Mouse (Mus musculus): ENCODE data around the gene Wfdc9.

The Wfdc9 gene

DNA sequence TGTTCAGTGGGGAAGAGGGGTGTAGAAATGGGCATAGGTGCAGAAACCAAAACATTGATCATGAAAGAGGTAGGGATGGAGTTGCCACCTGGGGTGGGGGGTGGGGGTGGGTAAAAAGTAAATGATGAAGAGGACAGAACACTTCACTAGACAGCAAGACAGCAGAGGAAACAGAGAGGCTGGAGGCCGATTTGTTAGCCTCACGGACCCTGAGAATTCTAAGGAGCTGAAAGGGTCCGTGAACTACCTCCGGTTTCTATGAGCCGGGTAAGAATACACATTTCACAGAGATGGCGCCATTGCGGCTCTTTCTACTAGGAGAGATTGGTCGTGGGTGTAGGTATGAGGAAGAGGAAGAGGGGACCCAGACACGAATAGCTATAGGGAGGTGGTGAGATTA, at the start of gene Wfdc9:
TSS of gene Wfdc9 (minus strand) at position 101 of the 400 bp plus-strand sequence.
- no peak for DNase-seq (ENCODE audit: low spot score)

- no peak for DNase-seq (ENCODE audit: low spot score)
These were observed 49.6 kb upstream of the Wfdc9 start for GRCm38 (mm10) chr2:164705991-164706390.

DNA sequence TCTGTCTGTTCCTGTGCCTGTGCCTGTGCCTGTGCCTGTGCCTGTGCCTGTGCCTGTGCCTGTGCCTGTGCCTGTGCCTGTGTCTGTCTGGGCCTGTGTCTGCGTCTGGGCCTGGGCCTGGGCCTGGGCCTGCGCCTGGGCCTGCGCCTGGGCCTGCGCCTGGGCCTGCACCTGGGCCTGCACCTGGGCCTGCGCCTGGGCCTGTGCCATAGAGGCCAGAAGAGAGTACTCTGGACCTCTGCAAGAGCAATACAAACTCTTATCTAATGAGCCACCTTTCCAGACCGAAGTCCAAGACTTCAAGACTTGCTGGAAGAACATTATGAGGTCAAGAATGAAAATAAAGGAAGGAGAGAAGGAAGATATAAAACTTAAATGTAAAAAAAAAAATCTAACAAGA, 48.9 kb upstream of the Wfdc9 start:
- peak; percentile 16 for DNase-seq (ENCODE audit: low spot score)

DNA sequence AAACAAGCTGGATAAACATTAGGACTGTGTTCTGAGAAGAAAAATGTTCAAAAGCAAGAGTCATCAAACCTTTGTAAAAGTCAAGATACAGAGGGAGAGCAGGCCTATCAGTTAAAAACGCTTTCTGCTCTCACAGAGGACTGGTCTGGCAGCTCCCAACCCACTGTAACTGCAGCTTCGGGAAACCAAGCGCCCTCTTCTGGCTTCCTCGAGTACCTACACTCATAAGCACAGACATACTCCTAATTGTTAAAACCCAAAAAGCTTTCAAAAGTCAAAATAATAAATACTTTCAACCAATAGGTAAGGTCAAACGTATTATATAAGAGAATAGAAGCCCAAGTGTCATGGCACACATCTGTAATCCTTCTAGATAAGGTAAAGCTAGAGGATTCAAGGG, 47.9 kb upstream of the Wfdc9 start:
- no peak for DNase-seq (ENCODE audit: low spot score)

- DNase-seq (ENCODE audit: low spot score): no peak
These were observed 45.4 kb upstream of the Wfdc9 start for GRCm38 (mm10) chr2:164701761-164702160.

- DNase-seq (ENCODE audit: low spot score): no peak
These were observed 44.6 kb upstream of the Wfdc9 start for GRCm38 (mm10) chr2:164700959-164701358.

DNA sequence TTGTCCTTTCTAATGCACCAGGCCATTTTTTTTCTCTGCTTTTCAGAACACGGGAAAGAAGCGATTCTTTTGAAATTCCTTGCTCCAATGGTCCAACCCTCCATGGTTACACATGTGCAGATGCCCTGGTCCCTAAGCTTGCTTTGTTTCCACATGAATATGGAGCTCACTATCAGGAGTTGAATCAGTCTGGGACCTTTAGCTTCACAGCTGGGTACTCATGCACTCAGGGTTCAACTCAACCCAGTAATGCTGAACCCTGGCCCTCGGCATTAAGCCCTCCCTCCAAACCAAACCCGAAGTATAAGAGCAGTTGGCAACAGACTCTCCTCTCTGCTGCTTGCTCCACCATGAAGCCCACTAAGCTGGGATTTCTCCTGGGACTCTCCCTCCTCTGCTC, 41.8 kb upstream of the Wfdc9 start, which contains the start of gene Spint4:
TSS of gene Spint4 (plus strand) at position 301 of the 400 bp plus-strand sequence.
- DNase-seq (ENCODE audit: low spot score): no peak

DNA sequence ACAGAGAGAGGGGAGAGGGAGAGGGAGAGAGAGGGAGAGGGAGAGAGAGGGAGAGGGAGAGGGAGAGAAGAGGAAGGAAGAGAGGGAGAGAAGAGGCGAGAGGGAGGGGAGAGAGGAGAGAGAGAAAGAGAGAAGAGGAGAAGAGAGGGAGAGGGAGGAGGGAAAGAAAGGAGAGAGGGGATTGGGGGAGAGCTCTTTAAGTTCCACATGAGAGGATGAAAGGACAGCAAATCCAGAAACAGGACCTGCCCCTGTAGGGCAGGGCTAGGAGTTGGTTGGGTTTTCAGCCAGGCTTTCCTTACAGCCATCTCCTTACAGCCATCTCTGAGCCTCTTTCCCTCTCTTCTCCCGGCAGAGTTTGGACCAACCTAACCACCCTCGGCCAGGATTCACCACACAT, 28.4 kb upstream of the Wfdc9 start, which contains the start of gene Wfdc13:
TSS of gene Wfdc13 (plus strand) at position 301 of the 400 bp plus-strand sequence.
- no peak for DNase-seq (ENCODE audit: low spot score)

GRCm38 (mm10) chr2:164679906-164680305, 23.5 kb upstream of the Wfdc9 start:
- no peak for DNase-seq (ENCODE audit: low spot score)

- peak; percentile 80 for DNase-seq (ENCODE audit: low spot score)
These were observed 22.7 kb upstream of the Wfdc9 start for GRCm38 (mm10) chr2:164678848-164679625.

DNA sequence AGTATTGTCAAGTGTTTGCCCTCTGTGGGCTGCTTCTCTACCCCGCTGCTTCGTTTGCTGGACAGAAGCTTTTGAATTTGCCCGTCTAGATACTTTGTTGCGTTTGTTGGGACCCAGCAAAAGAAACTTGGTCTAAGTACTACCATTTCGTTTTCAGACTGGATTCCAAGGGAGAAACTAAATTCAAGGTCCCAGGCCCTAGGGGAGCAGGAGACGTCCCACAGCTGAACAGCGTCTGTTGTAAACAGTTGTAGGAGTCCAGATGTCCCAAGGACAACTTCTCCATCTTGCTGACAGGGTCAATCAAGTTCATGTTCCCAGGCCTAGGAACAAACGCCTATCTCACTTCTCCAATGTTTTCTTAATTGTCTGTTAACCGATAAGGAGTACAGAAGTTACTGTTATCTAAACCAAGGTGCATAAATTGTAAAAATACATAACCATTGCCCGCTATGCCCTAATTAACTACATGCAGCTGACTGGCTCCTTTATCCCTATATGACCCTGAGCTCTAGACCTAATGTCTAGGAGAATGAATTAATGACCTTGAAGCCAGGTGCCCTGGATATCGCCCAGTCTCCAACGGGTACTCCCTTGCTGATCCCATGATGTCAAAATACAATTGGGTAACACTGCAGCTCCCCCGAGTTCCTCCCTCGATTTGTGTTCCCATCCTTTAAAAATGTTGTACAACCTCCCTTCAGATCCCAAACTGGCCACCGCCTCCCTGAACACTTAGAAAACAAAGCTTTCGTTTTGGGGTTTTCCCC, 20.7 kb upstream of the Wfdc9 start:
- no peak for DNase-seq (ENCODE audit: low spot score)

DNA sequence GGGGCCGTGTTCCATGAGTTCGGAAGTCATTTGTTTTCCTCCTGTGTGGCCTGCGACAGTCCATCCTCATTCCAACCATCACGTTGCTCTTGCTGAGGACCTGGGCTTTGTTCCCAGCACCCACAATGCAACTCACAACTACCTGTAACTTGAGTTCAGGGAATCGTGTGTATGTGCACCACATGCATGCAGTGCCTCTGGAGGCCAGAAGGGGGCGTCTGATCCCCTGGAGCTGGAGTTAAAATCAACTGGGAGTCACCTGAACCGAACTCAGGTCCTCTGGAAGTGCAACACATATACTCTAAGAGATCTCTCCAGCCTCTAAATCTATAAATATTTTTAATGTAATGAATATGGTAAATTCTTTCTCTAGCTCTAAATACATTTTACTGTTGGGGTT, 19.7 kb upstream of the Wfdc9 start:
- DNase-seq (ENCODE audit: low spot score): no peak

DNA sequence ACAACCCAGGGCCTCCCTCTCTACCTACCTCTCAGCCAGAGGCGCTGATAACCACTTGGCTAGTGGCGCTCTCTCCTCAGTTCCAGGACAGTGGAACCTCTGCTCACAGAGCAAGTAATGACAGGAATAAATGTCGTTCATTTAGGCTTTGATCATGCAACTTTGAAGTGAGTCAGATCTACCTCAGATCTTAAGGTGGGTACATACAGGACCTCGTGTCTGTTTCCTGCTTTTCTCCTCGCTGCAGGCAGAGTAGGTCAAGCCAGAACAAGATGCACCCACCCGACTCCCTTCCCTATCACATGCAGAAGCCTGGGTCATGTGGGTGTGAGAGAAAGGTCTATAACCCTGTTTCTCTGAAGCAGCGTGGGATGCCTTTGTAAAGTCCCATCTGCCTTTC, 17.6 kb upstream of the Wfdc9 start, which contains the start of gene Wfdc11:
TSS of gene Wfdc11 (minus strand) at position 101 of the 400 bp plus-strand sequence.
- DNase-seq (ENCODE audit: low spot score): no peak

- DNase-seq (ENCODE audit: low spot score): no peak
These were observed 14.6 kb upstream of the Wfdc9 start for GRCm38 (mm10) chr2:164670938-164671337.

DNA sequence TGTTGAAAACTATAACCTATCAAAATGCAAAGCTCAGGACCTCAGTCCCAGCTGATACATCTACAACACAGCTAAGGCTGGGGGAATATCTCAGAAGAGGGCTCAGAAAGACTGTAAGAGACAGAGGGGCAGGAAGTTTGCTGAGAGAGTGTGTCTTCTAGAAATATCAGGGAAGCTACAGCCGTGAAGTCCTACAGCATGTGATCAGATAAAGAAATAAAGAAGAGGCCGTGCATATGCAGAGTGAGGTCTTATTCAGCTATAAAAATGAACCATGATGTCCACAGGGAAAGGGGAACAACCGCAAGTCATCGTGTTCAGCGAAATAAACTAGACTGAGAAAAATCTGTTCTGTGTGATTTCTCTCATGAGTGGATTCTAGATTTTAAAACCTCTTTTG, 13.9 kb upstream of the Wfdc9 start:
- DNase-seq (ENCODE audit: low spot score): no peak

DNA sequence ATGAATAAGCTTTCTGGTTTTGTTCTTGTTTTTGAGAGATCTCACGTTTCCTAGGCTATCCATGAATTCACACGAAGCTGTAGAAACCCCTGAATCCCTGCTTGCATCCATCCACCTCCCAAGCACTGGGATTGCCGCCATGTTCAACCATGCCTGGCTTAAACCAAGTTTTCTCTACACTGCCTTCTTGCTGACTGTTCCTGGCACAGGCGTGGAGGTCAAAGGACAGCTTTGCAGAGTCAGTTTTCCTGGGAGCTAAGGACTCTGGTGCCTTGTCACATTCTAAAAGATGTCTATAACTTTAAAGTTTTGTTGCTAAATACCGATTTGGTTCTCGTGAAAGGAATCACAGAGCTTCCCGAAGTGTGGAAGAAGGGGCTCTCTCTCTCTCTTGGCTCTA, 8.5 kb upstream of the Wfdc9 start:
- DNase-seq (ENCODE audit: low spot score): no peak

GRCm38 (mm10) chr2:164655858-164656257, 525 bp downstream of the Wfdc9 start, which contains the start of gene Wfdc10:
TSS of gene Wfdc10 (plus strand) at chr2:164656046.
- peak; percentile 29 for DNase-seq (ENCODE audit: low spot score)

DNA sequence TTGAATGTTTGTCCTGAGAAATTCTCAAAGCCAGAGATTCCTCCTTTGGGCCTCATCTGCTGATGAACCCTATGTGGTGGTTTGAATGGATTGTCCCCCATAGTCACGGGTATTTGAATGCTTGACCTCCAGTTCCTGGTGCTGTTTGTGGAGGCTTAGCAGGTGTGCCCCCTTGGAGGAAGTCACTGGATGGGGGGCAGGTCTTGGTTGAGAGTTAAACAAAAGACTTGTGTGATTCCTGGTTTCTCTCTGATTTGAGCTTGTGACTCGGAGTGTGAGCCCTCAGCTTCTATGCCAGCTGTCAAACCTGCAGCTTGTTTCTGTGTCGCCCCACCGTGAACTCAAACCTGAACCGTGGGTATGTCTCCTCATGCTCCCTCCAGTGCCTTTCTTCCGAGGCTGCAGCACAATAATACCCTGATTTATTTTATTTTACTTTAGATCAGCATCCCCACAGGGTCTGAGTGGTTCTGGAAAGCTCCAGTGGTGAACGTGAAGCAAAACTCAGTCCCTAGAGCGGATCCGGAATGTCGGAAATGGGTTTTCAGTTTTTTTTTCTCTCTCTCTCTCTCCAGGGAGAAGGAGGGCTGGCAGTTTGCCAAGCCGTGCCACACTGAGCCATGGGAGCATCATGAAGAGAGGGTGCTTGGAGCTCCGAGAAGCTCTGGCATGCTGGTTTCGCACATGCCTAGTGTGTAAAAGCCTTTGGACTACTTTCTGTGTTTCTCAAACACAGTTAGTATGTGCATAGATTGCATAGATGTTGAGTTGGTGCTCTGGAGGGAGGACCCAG, 14.3 kb downstream of the Wfdc9 start:
- DNase-seq (ENCODE audit: low spot score): no peak

- no peak for DNase-seq (ENCODE audit: low spot score)
These were observed 15.3 kb downstream of the Wfdc9 start for GRCm38 (mm10) chr2:164641129-164641528.

GRCm38 (mm10) chr2:164638696-164639095, 17.7 kb downstream of the Wfdc9 start, which contains the start of gene Wfdc16:
TSS of gene Wfdc16 (minus strand) at chr2:164638796.
- no peak for DNase-seq (ENCODE audit: low spot score)

- no peak for DNase-seq (ENCODE audit: low spot score)
These were observed 21.1 kb downstream of the Wfdc9 start for GRCm38 (mm10) chr2:164635266-164635665.

DNA sequence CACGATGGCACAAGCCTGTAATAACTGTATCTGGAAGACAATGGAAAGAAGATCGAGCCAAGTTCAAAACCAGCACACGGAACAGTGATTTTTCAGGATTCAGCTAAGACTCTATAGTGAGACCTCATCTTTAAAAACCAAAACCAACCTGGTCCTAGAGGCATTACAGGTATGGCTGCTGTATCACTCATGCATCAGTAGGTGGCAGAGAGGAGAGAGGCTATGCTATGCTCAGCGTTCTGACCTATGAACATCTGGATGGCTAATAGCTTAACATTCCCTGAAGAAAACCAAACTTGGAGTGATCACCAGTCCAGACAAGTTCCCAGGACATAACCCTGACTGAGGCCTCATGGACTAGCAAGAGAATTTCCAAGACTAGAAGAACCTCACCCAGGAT, 34.6 kb downstream of the Wfdc9 start:
- no peak for DNase-seq (ENCODE audit: low spot score)
